Mouse (Mus musculus) embryonic facial prominence, embryonic 11.5 days (tissue): ENCODE results near the gene Mpst. TPM values are rescaled to one million over a fixed set of nuclear protein-coding genes. Genes with fewer than 3 reads are reported as not detected.

ENCODE experiments used
- ATAC-seq: fragments of 200-750 bp; cut with Nextera tagmentation; replicated peaks from 2 replicates; pipeline ENCODE4 v1.8.0; 2017; ENCODE audit warnings: low read depth; ENCODE audit not compliant: insufficient number of reproducible peaks, low FRiP score, low TSS enrichment
- DNase-seq: peaks from one replicate; pipeline ENCODE4 v3.0.0-alpha.2; 2015; ENCODE audit warnings: low spot score
- H3K27ac ChIP-seq: fragments of 300-500 bp; sonication (generic); replicated peaks from 2 replicates; pipeline ENCODE4 v1.5.1; 2014; ENCODE audit warnings: mild to moderate bottlenecking, low read depth, low read length, control low read depth
- H3K27me3 ChIP-seq: fragments of 300-500 bp; sonication (generic); 2 replicates; pipeline ENCODE4 v1.6.1; 2014; ENCODE audit warnings: mild to moderate bottlenecking, low read length, moderate library complexity, mixed read lengths; ENCODE audit not compliant: control insufficient read depth, insufficient read depth
- H3K36me3 ChIP-seq: fragments of 300-500 bp; sonication (generic); replicated peaks from 2 replicates; pipeline ENCODE4 v1.6.1; 2014; ENCODE audit warnings: low read depth, mild to moderate bottlenecking, low read length, moderate library complexity, mixed read lengths; ENCODE audit not compliant: control insufficient read depth, insufficient read depth
- H3K4me1 ChIP-seq: fragments of 300-500 bp; sonication (generic); 2 replicates; pipeline ENCODE4 v1.6.1; 2014; ENCODE audit warnings: low read length, mixed read lengths; ENCODE audit not compliant: control insufficient read depth, insufficient read depth
- H3K4me2 ChIP-seq: fragments of 300-500 bp; sonication (generic); 2 replicates; pipeline ENCODE4 v1.6.1; 2014; ENCODE audit warnings: low read depth, mild to moderate bottlenecking, control low read depth, low read length, moderate library complexity
- H3K4me3 ChIP-seq: fragments of 300-500 bp; sonication (generic); 2 replicates; pipeline ENCODE4 v1.5.1; 2014; ENCODE audit warnings: low read depth, low read length, control low read depth
- H3K9ac ChIP-seq: fragments of 300-500 bp; sonication (generic); replicated peaks from 2 replicates; pipeline ENCODE4 v1.6.1; 2014; ENCODE audit warnings: mild to moderate bottlenecking, control low read depth, low read length
- H3K9me3 ChIP-seq: fragments of 300-500 bp; sonication (generic); replicated peaks from 2 replicates; pipeline ENCODE4 v1.6.1; 2016; ENCODE audit warnings: mild to moderate bottlenecking, low read length, inconsistent platforms, mixed read lengths; ENCODE audit not compliant: control insufficient read depth
- WGBS: fragments of 180-500 bp; shearing (Covaris S2); extraction: QIAGEN DNeasy Blood & Tissue Kit; methylation state at CpG from one replicate; pipeline ENCODE4 v1.1.7; 2014; 5-methylcytosine and 5-hydroxymethylcytosine counted together
- polyA plus RNA-seq: library from polyadenylated mRNA; unstranded; fragments of >200 nt; fragmentation: Nextera tagmentation; extraction: Ambion mirVana; gene quantifications from 2 replicates; pipeline ENCODE4 v1.2.1, GENCODE M21; 2014

The Mpst gene
- polyA plus RNA-seq, 1 experiment from 2014 or later = 2.3 TPM

DNA sequence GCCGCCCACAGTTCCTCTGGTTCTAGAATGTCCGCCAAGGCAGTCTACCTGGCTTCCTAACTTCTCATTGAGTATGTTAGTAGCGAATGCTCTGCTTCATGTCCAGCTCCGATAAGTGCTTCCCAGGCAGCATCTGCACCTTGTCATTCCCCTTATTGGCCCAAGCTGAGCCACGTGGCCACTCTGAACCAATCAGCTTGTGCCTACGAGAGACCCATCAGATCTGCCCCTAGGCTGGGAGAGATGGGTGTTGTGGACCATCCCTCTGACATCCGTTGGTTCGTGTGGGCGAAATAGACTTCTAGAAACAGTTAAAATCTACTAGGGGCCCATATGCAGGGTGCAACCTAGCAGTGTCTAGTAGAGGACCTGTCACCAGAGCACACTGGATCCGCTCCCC is 28.4 kb upstream of the Mpst start:
- DNase-seq (no peak), ATAC-seq (no peak)
- H3K4me2 ChIP-seq = no peak overlapping the region
- no peak overlapping the region for H3K4me3 ChIP-seq
- H3K36me3 ChIP-seq = no peaks in the 10 kb centered on the region
- no peak overlapping the region for H3K27ac ChIP-seq
- no peaks in the 10 kb centered on the region for H3K27me3 ChIP-seq
- no peaks in the 10 kb centered on the region for H3K9me3 ChIP-seq
- H3K9ac ChIP-seq = no peak overlapping the region
- no peaks in the 10 kb centered on the region for H3K4me1 ChIP-seq
- WGBS = 86% methylated on average over 10 of the region's 10 CpGs

DNA sequence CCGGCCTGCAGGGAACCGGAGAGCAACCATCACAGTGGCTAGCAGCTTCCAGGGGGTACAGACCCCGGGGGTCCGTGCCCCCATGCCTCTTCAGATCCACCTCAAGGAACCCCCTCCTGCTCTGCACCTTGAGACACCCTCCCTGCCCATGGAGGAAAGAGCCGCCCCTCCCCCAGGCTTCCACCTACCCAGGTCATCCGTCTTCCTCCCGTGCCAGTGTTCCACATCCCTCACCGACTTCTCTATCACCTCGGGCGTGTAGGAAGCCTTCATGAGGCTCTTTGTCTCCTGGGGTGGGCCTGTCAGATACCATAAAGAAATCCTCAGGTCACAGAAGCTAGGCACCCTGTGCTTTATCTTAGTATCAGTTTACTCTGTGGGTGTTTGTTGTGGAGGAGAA is 27.7 kb upstream of the Mpst start:
- H3K9me3 ChIP-seq = no peaks in the 10 kb centered on the region

DNA sequence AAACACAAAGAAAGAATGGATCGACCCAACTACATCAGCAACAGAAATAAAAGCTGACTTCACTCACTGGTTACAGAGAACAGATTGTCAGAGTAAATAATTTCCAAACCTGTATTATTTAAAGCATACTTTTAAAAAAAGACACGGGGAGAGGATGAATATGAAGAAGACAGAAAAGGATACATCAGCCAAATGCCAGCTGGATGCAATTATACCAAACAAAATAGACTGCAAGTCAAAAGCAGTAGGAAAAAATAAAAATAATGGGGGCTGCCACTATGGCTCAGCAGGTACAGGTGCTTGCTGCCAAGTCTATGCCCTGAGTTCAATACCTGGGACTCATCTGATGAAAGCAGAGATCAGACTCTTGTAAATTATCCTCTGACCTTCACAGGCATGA is 26.0 kb upstream of the Mpst start:
- no peaks in the 10 kb centered on the region for H3K9me3 ChIP-seq
- no peak overlapping the region for H3K4me3 ChIP-seq
- H3K4me1 ChIP-seq = no peaks in the 10 kb centered on the region
- 77% methylated on average over 2 of the region's 2 CpGs for WGBS
- H3K9ac ChIP-seq = no peak overlapping the region
- no peaks in the 10 kb centered on the region for H3K36me3 ChIP-seq
- DNase-seq (no peak), ATAC-seq (no peak)
- H3K4me2 ChIP-seq = no peak overlapping the region
- H3K27ac ChIP-seq = no peak overlapping the region
- H3K27me3 ChIP-seq = no peaks in the 10 kb centered on the region

More for the DNA sequence above, 27.7 kb upstream of the Mpst start:
- no peak for ATAC-seq
- Histone ChIP-seq H3K4me1 (no peaks in the 10 kb centered on the region), H3K9ac (no peak overlapping the region), H3K4me2 (no peak overlapping the region), H3K27ac (no peak overlapping the region), H3K4me3 (no peak overlapping the region), H3K36me3 (no peaks in the 10 kb centered on the region), H3K27me3 (no peaks in the 10 kb centered on the region)
- WGBS = 85% methylated on average over 10 of the region's 10 CpGs
- DNase-seq = no peak

DNA sequence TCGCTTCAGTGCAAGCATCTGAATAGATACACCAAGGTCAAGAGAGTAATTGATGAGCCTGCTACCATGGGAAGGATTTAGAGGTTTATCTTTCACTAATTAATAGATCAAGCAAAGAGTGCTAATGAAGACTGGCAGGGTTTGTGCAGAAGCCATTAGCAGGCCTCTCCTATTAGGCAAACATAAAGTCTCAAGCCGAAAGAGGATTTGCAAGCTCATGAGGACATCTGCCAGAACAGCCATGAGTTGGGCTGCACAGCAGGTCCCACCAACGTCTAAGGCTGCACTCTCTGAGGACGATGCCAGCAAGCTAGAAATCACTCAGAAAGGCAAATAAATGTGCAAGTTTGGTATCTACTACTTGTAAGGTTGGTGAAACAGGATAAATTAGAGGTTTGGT is 25.5 kb upstream of the Mpst start:
- DNase-seq (no peak), ATAC-seq (no peak)
- Histone ChIP-seq H3K9me3 (no peaks in the 10 kb centered on the region), H3K27me3 (no peaks in the 10 kb centered on the region), H3K27ac (no peak overlapping the region), H3K36me3 (no peaks in the 10 kb centered on the region), H3K4me3 (no peak overlapping the region), H3K9ac (no peak overlapping the region), H3K4me2 (no peak overlapping the region), H3K4me1 (no peaks in the 10 kb centered on the region)
- WGBS = 73% methylated on average over 4 of the region's 4 CpGs

- WGBS = 86% methylated on average over 4 of the region's 4 CpGs
- H3K36me3 ChIP-seq = no peaks in the 10 kb centered on the region
- no peaks in the 10 kb centered on the region for H3K27me3 ChIP-seq
- no peak for DNase-seq
- H3K9ac ChIP-seq = no peak overlapping the region
- H3K4me1 ChIP-seq = no peaks in the 10 kb centered on the region
- H3K9me3 ChIP-seq = no peaks in the 10 kb centered on the region
- H3K27ac ChIP-seq = no peak overlapping the region
- H3K4me2 ChIP-seq = no peak overlapping the region
- H3K4me3 ChIP-seq = no peak overlapping the region
- ATAC-seq = no peak
Measured at GRCm38 (mm10) chr15:78382115-78382514, 24.1 kb upstream of the Mpst start.

DNA sequence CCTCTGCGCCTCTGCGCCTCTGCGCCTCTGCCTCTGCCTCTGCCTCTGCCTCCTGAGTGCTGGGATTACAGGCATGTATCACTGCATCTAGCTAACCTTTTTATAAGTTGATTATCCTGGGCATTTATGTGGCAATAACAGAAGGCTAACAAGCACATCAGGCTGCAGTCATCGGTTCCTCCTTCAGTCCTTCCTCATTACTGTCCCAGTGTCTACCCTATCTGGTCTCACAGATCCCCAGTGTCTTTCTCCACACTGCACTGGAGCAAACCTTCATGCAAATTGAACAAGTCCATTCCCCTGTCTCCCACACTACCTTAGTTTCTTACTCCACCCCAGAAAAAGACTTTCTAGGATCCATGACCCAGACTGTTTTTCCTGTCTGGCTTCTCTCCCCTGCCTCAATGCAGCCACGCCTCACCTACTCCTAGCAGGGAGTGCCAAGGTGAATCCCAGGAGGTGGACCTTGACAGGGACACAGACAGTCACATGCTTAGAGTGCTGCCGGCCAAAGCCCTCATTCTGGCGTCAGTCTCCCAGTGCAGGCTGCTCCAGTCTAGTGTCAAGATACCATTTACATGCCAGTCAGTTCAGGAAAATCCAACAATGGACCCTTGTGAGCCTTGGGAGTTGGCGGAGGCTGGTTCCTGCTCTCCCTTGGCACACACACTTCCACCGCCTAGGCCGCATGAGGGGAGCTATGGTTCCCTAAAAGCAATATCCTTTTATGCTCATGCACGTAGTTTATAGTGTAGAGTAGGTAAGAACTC is 22.6 kb upstream of the Mpst start:
- no peak for DNase-seq
- Histone ChIP-seq H3K9me3 (no peaks in the 10 kb centered on the region), H3K4me1 (no peaks in the 10 kb centered on the region), H3K27ac (no peak overlapping the region), H3K9ac (no peak overlapping the region), H3K4me2 (no peak overlapping the region), H3K4me3 (no peak overlapping the region), H3K36me3 (no peaks in the 10 kb centered on the region), H3K27me3 (no peaks in the 10 kb centered on the region)
- ATAC-seq = no peak
- 67% methylated on average over 11 of the region's 11 CpGs for WGBS

DNA sequence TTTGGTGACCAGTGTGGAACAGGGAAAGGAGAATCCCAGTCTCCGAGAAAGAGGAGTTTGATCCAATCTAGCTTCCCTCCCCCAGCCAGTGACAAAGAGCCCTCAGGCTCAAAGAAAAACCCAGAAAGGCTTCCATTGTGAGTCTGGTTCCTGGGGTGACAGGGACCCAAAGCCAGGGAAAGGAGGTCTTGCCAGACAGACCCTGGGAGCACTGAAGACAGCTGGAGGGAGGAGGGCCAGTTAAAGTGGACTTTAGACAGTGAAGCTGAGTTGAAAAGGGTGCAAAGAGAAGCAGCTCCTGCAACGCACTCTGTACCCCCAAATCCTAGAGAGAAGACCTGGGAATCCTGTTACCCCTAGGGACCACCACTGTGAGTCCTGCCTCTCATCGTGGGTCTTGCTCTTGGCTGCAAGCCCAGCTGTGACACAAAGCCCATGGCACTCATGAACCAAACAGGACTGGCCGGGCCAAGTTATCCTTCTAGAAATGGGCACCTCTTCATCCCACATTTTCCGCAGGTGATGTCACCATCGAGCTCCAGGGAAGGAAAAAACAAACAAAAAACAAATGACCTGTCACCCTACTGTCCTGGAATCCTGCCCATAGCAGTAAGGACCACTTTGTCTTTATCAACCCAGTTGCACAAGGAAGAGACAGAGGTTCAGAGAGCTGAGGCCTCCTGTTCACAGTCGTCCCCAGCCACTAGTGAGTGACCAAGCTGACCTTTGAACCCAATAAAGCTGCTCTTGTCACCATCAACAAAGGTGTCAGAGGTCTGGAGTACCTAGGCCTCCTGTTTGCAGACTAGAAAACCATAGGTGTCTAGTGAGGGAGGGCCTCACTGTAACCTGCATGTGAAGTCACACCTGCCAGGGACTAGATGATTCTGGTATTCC is 21.7 kb upstream of the Mpst start:
- whole genome bisulfite sequencing = 70% methylated on average over 7 of the region's 7 CpGs
- no peaks in the 10 kb centered on the region for H3K9me3 ChIP-seq
- H3K27me3 ChIP-seq = no peaks in the 10 kb centered on the region
- ATAC-seq (no peak), DNase-seq (no peak)
- H3K27ac ChIP-seq = no peak overlapping the region
- no peaks in the 10 kb centered on the region for H3K36me3 ChIP-seq
- no peaks in the 10 kb centered on the region for H3K4me1 ChIP-seq
- H3K4me2 ChIP-seq = no peak overlapping the region
- no peak overlapping the region for H3K9ac ChIP-seq
- no peak overlapping the region for H3K4me3 ChIP-seq

- ATAC-seq (no peak), DNase-seq (no peak)
- 90% methylated on average over 1 of the region's 1 CpGs for WGBS
- Histone ChIP-seq H3K9me3 (no peaks in the 10 kb centered on the region), H3K27ac (no peak overlapping the region), H3K4me3 (no peak overlapping the region), H3K36me3 (no peaks in the 10 kb centered on the region), H3K27me3 (no peaks in the 10 kb centered on the region), H3K4me1 (no peaks in the 10 kb centered on the region), H3K4me2 (no peak overlapping the region), H3K9ac (no peak overlapping the region)
Measured at GRCm38 (mm10) chr15:78385564-78385963, 20.7 kb upstream of the Mpst start.
